Mouse (Mus musculus) heart, embryonic 13.5 days (tissue): Measurements from ENCODE around the gene Magi1. TPM values are rescaled to one million over a fixed set of nuclear protein-coding genes. Genes with fewer than 3 reads are reported as not detected.

ENCODE experiments used
- ATAC-seq: fragments of 200-750 bp; cut with Nextera tagmentation; 2 replicates; pipeline ENCODE4 v1.8.0; 2017; ENCODE audit warnings: moderate TSS enrichment; ENCODE audit not compliant: insufficient number of reproducible peaks, low FRiP score, low TSS enrichment; ENCODE audit errors: extremely low read depth
- H3K27ac ChIP-seq: fragments of 300-500 bp; sonication (generic); replicated peaks from 2 replicates; pipeline ENCODE4 v1.5.1; 2015; ENCODE audit warnings: moderate library complexity, mild to moderate bottlenecking, inconsistent platforms
- H3K27me3 ChIP-seq: fragments of 300-500 bp; sonication (generic); replicated peaks from 2 replicates; pipeline ENCODE4 v1.6.1; 2015; ENCODE audit warnings: mild to moderate bottlenecking, inconsistent platforms
- H3K36me3 ChIP-seq: fragments of 300-500 bp; sonication (generic); 2 replicates; pipeline ENCODE4 v1.6.1; 2015; ENCODE audit warnings: mild to moderate bottlenecking, inconsistent platforms
- H3K4me1 ChIP-seq: fragments of 300-500 bp; sonication (generic); 2 replicates; pipeline ENCODE4 v1.6.1; 2015; ENCODE audit warnings: inconsistent platforms
- H3K4me2 ChIP-seq: fragments of 300-500 bp; sonication (generic); 2 replicates; pipeline ENCODE4 v1.6.1; 2015; ENCODE audit warnings: inconsistent platforms, mild to moderate bottlenecking, moderate library complexity
- H3K4me3 ChIP-seq: fragments of 300-500 bp; sonication (generic); 2 replicates; pipeline ENCODE4 v1.5.1; 2015; ENCODE audit warnings: moderate library complexity, mild to moderate bottlenecking, inconsistent platforms
- H3K9ac ChIP-seq: fragments of 300-500 bp; sonication (generic); 2 replicates; pipeline ENCODE4 v1.6.1; 2015; ENCODE audit warnings: inconsistent platforms, mild to moderate bottlenecking, moderate library complexity
- H3K9me3 ChIP-seq: fragments of 300-500 bp; sonication (generic); 2 replicates; pipeline ENCODE4 v1.6.1; 2016; ENCODE audit warnings: inconsistent platforms
- WGBS: fragments of 180-500 bp; shearing (Covaris S2); methylation state at CpG from one replicate; pipeline ENCODE4 v1.1.7; 2015; ENCODE audit warnings: mixed read lengths; 5-methylcytosine and 5-hydroxymethylcytosine counted together
- polyA plus RNA-seq: library from polyadenylated mRNA; unstranded; fragments of >200 nt; fragmentation: Nextera tagmentation; extraction: Ambion mirVana; gene quantifications from 2 replicates; pipeline ENCODE4 v1.2.1, GENCODE M21; 2015

The Magi1 gene
- polyA plus RNA-seq, 1 experiment from 2014 or later, result 7.5 TPM

GRCm38 (mm10) chr6:93719532-93719931 lies 564.2 kb downstream of the Magi1 start:
- 43% methylated on average over 4 of the region's 4 CpGs for WGBS
- no peak overlapping the region for H3K4me2 ChIP-seq
- H3K27ac ChIP-seq, result no peak overlapping the region

DNA sequence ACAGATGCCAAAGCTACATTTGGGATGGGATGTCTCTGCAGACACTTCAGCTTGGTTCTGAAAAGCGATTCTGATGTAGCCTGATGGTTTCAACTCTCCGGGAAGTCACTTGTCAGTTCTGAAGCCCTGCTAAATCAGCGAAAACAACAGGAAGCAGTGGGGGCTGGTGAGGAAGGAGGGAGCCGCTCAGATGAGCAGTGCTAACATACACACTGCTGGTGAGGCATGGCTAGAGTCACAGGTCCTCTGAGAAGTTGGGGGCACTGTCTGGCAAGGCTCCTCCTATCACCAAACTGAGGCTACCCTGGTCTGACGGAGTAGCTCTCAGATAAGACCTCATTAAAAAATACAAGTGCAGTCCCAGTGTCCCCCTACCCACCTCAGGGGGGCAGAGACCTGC lies 565.3 kb downstream of the Magi1 start:
- WGBS, result 10% methylated on average over 5 of the region's 5 CpGs
- H3K9me3 ChIP-seq, result no peaks in the 10 kb centered on the region
- H3K27me3 ChIP-seq, result 0 out of 2 replicates have a peak, but pooled peaks cover 9% of the 10 kb centered on the region
- peaks cover 48% of the 10 kb centered on the region for H3K4me1 ChIP-seq
- ATAC-seq, result no peak
- H3K36me3 ChIP-seq, result no peaks in the 10 kb centered on the region
- H3K9ac ChIP-seq, result no peak overlapping the region
- H3K27ac ChIP-seq, result no peak overlapping the region
- H3K4me3 ChIP-seq, result no peak overlapping the region
- peak overlapping the region; percentile 64 for H3K4me2 ChIP-seq

More at GRCm38 (mm10) chr6:93719532-93719931, 564.2 kb downstream of the Magi1 start:
- Histone ChIP-seq H3K4me3 (no peak overlapping the region), H3K4me1 (peaks cover 49% of the 10 kb centered on the region), H3K36me3 (no peaks in the 10 kb centered on the region), H3K27me3 (0 out of 2 replicates have a peak, but pooled peaks cover 9% of the 10 kb centered on the region), H3K9me3 (no peaks in the 10 kb centered on the region), H3K9ac (no peak overlapping the region)
- ATAC-seq, result no peak

GRCm38 (mm10) chr6:93717826-93718375 lies 565.8 kb downstream of the Magi1 start:
- ATAC-seq, result no peak
- peaks cover 45% of the 10 kb centered on the region for H3K4me1 ChIP-seq
- no peak overlapping the region for H3K9ac ChIP-seq
- peak overlapping the region; percentile 64 for H3K4me2 ChIP-seq
- no peak overlapping the region for H3K27ac ChIP-seq
- no peaks in the 10 kb centered on the region for H3K36me3 ChIP-seq
- 27% methylated on average over 7 of the region's 7 CpGs for WGBS
- H3K4me3 ChIP-seq, result no peak overlapping the region; the same call in none of the 2 replicates
- 0 out of 2 replicates have a peak, but pooled peaks cover 9% of the 10 kb centered on the region for H3K27me3 ChIP-seq
- no peaks in the 10 kb centered on the region for H3K9me3 ChIP-seq

GRCm38 (mm10) chr6:93716686-93717625 lies 566.8 kb downstream of the Magi1 start:
- Histone ChIP-seq H3K4me3 (peak overlapping the region; percentile 40), H3K9ac (peak overlapping the region; percentile 69)
- 14% methylated on average over 24 of the region's 24 CpGs for WGBS

DNA sequence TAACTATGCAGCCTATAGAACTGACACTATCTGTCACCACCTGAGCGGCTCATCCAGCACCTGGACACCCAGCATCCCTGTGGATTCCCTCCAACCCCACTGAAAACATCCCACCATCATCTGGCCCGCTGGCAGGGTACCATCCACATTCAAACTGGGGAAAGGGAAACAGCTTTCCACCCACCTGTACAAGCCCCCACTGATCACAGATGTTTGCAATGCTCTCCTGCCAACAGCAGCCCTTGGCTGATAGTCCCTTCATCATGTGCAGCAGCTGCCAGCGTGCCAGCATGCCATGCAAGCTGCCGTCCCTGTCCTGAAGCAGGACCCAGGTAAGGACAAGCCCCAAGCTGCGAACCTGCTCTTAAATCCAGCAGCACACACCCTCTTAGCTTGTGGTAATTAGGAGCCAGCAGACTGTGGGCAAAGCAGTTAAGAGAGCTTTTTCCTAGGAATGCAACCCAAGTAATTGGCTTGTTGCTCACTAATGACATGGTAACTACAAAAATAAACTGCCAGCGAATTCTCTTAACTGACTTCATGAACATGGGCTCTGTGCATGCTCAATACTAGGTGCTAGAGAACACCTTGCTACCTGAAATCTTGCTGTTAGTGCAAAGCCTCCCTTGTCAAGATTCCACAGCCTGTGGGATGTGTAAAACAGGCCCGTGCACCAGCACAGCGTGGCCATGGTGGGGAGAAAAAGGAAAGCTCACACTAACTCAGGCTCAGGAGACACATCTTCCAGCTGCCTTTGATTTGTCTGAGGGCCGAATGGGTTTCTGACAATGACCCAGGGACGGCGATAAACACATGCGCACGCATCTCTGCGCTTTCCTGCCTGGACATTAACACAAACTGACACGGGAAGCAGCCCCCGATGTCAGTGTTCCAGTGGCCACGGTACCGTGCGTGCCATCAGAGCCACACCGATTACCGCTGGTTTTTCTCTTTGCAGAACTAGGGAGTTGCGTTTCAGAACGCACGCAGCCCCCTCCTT lies 568.2 kb downstream of the Magi1 start:
- H3K9ac ChIP-seq, result peak overlapping the region; percentile 67; the same call in 1 of the 2 replicates

More at GRCm38 (mm10) chr6:93716686-93717625, 566.8 kb downstream of the Magi1 start:
- ATAC-seq, result no peak
- Histone ChIP-seq H3K27ac (no peak overlapping the region; the same call in 1 of the 2 replicates), H3K4me1 (peaks cover 40% of the 10 kb centered on the region), H3K9me3 (no peaks in the 10 kb centered on the region), H3K36me3 (no peaks in the 10 kb centered on the region), H3K4me2 (peak overlapping the region; percentile 64), H3K27me3 (0 out of 2 replicates have a peak, but pooled peaks cover 9% of the 10 kb centered on the region)

GRCm38 (mm10) chr6:93704350-93704749 lies 579.4 kb downstream of the Magi1 start:
- peaks cover 8% of the 10 kb centered on the region; the same call in 1 of the 2 replicates for H3K36me3 ChIP-seq
- H3K9ac ChIP-seq, result no peak overlapping the region
- H3K4me3 ChIP-seq, result no peak overlapping the region
- 81% methylated on average over 5 of the region's 5 CpGs for WGBS
- H3K4me1 ChIP-seq, result peaks cover 10% of the 10 kb centered on the region
- no peaks in the 10 kb centered on the region for H3K9me3 ChIP-seq
- no peak overlapping the region for H3K27ac ChIP-seq
- H3K27me3 ChIP-seq, result no peaks in the 10 kb centered on the region
- no peak for ATAC-seq
- H3K4me2 ChIP-seq, result no peak overlapping the region

More for the DNA sequence above, 568.2 kb downstream of the Magi1 start:
- 42% methylated on average over 24 of the region's 24 CpGs for WGBS
- no peak for ATAC-seq
- H3K4me2 ChIP-seq, result peak overlapping the region; percentile 64
- no peaks in the 10 kb centered on the region for H3K9me3 ChIP-seq
- 0 out of 2 replicates have a peak, but pooled peaks cover 9% of the 10 kb centered on the region for H3K27me3 ChIP-seq
- peaks cover 40% of the 10 kb centered on the region for H3K4me1 ChIP-seq
- no peak overlapping the region for H3K27ac ChIP-seq
- no peaks in the 10 kb centered on the region for H3K36me3 ChIP-seq
- H3K4me3 ChIP-seq, result peak overlapping the region; percentile 40

GRCm38 (mm10) chr6:93699436-93699835 lies 584.3 kb downstream of the Magi1 start:
- Histone ChIP-seq H3K4me3 (no peak overlapping the region), H3K27ac (no peak overlapping the region), H3K4me2 (no peak overlapping the region), H3K4me1 (peaks cover 20% of the 10 kb centered on the region), H3K9me3 (no peaks in the 10 kb centered on the region), H3K27me3 (no peaks in the 10 kb centered on the region), H3K36me3 (peaks cover 36% of the 10 kb centered on the region), H3K9ac (no peak overlapping the region)
- 74% methylated on average over 13 of the region's 13 CpGs for WGBS
- ATAC-seq, result no peak

GRCm38 (mm10) chr6:93697956-93698355 lies 585.8 kb downstream of the Magi1 start:
- ATAC-seq, result no peak
- Histone ChIP-seq H3K9ac (no peak overlapping the region), H3K4me2 (no peak overlapping the region), H3K9me3 (no peaks in the 10 kb centered on the region), H3K4me1 (peaks cover 20% of the 10 kb centered on the region), H3K27me3 (no peaks in the 10 kb centered on the region), H3K4me3 (no peak overlapping the region), H3K36me3 (peaks cover 36% of the 10 kb centered on the region), H3K27ac (no peak overlapping the region)
- 63% methylated on average over 5 of the region's 5 CpGs for WGBS

DNA sequence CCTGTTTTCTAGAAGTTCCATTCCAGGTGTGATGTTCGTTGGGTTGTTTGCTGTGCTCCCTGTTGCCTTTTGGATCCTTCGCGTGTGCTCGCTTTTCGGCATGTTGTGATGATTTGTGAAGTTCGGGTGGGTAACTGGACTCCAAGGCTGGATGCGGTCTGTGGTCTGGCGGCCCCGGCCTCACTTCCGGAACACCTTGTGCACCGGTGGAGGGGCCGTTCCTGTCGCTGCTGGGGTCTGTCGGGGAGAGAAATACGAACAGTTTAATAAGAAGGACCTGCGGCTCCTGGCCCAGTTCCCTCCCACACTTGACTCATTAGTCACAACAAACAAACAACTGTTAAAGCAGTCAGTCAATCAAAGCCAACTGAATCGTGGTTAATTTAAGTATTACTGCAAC lies 605.0 kb downstream of the Magi1 start:
- Histone ChIP-seq H3K36me3 (peaks cover 36% of the 10 kb centered on the region), H3K9me3 (no peaks in the 10 kb centered on the region), H3K4me2 (no peak overlapping the region), H3K27ac (no peak overlapping the region), H3K27me3 (peaks cover 12% of the 10 kb centered on the region), H3K9ac (no peak overlapping the region), H3K4me3 (no peak overlapping the region), H3K4me1 (no peaks in the 10 kb centered on the region)
- no peak for ATAC-seq
- 59% methylated on average over 17 of the region's 17 CpGs for WGBS

GRCm38 (mm10) chr6:93666731-93667130 lies 617.0 kb downstream of the Magi1 start:
- no peak overlapping the region for H3K27ac ChIP-seq
- no peaks in the 10 kb centered on the region for H3K4me1 ChIP-seq
- ATAC-seq, result no peak
- H3K4me3 ChIP-seq, result no peak overlapping the region
- H3K27me3 ChIP-seq, result no peaks in the 10 kb centered on the region
- WGBS, result 79% methylated on average over 2 of the region's 2 CpGs
- no peak overlapping the region for H3K9ac ChIP-seq
- no peaks in the 10 kb centered on the region for H3K36me3 ChIP-seq
- no peaks in the 10 kb centered on the region for H3K9me3 ChIP-seq
- no peak overlapping the region for H3K4me2 ChIP-seq
